Mouse (Mus musculus): ENCODE data around the gene Gpr152. TPM values are rescaled to one million over a fixed set of nuclear protein-coding genes. Genes with fewer than 3 reads are reported as not detected.
"Not testable (repeated sequence)": the region's sequence is repeated elsewhere in the genome, so short reads cannot be mapped to it uniquely, and the experiment has no call there.

Gpr152 gene
- polyA plus RNA-seq, 1 experiment from 2014 or later = not detected

DNA sequence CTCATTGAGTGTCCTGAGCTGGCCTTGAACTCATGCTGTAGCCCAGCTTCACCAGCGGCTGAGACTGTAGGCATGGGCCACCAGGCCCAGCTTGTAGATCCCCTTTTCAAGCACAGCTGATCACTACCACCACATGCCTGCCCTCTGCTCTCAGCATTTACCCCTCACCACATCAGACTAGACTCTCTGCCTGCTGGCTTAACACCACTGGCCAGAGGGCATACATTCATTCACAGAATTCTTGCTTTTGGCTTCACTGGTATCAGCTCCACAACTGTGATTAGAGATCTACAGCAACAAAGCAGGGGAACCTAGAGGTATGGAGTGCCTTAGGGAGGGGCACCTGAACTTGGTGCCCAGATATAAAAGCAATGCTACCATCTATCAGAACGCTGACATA, 19.1 kb upstream of the Gpr152 start:
- Histone ChIP-seq H3K4me2 (ENCODE audit: low read depth, low read length) (peak overlapping the region; percentile 48; the same call in 1 of the 2 replicates), H3K9me3 (replicated peaks; ENCODE audit: control insufficient read depth, low read length) (no peaks in the 10 kb centered on the region), H3K4me3 (ENCODE audit: low read depth, low read length) (peak overlapping the region; percentile 38; the same call in 1 of the 2 replicates), H3K27me3 (ENCODE audit: control insufficient read depth, insufficient read depth, low read length) (no peaks in the 10 kb centered on the region), H3K36me3 (replicated peaks; ENCODE audit: control insufficient read depth, insufficient read depth, low read depth, low read length) (no peaks in the 10 kb centered on the region; the same call in 1 of the 2 replicates), H3K27ac (replicated peaks; ENCODE audit: low read depth, low read length) (no peak overlapping the region), H3K9ac (replicated peaks; ENCODE audit: low read length) (no peak overlapping the region), H3K4me1 (ENCODE audit: control insufficient read depth, insufficient read depth, low read length) (no peaks in the 10 kb centered on the region)
- DNase-seq (ENCODE audit: low spot score) (no peak), ATAC-seq (replicated peaks; ENCODE audit: insufficient number of reproducible peaks, low FRiP score, low TSS enrichment, low read depth) (no peak)
- 96% methylated on average over 2 of the region's 2 CpGs for WGBS

DNA sequence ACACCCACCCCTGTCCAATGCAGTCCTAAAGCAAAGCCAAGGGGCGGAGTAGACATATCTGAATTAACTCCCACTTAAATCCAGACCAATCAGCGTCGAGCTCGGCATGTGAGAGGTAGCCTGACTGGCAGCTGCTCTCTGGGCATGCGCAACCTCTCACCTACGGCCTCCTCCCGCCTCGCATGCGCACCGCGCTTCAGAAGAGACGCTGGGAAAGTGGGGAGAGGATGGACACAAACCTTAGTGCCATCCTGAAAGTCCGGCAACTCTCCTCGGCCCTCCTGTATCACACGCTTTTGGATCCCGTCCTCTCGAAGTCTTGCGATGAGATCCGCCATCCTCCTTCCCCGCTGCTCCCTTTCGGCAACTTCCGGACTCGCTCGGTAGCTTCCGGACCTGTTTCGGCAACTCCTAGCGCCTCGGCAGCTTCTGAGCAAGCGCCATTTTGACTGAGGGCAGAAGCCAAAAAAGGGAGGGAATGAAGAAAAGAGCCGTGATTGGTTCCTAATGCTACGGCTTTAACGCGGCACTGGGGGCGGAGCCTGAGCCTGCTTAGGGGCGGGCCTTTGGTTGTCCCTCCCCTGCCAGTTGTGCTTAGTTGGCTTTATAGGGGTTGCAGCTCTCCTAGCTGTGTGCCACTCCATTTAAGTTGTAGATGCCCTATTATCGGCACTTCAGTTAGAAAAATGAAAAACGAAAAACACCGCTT, 18.3 kb upstream of the Gpr152 start:
- H3K4me1 ChIP-seq (ENCODE audit: control insufficient read depth, insufficient read depth, low read length) = no peaks in the 10 kb centered on the region
- WGBS = 3% methylated on average over 38 of the region's 38 CpGs
- ATAC-seq (replicated peaks; ENCODE audit: insufficient number of reproducible peaks, low FRiP score, low TSS enrichment, low read depth) = peak; percentile 55
- peak overlapping the region; percentile 38 for H3K4me3 ChIP-seq (ENCODE audit: low read depth, low read length)
- H3K27me3 ChIP-seq (ENCODE audit: control insufficient read depth, insufficient read depth, low read length) = no peaks in the 10 kb centered on the region
- peak overlapping the region; percentile 48 for H3K4me2 ChIP-seq (ENCODE audit: low read depth, low read length)
- no peaks in the 10 kb centered on the region; the same call in 1 of the 2 replicates for H3K36me3 ChIP-seq (replicated peaks; ENCODE audit: control insufficient read depth, insufficient read depth, low read depth, low read length)
- peak overlapping the region; percentile 66 for H3K9ac ChIP-seq (replicated peaks; ENCODE audit: low read length)
- H3K9me3 ChIP-seq (replicated peaks; ENCODE audit: control insufficient read depth, low read length) = no peaks in the 10 kb centered on the region
- DNase-seq (ENCODE audit: low spot score) = peak; percentile 99
- 0 out of 2 replicates have a peak overlapping the region, but pooled peaks have one; percentile 32 for H3K27ac ChIP-seq (replicated peaks; ENCODE audit: low read depth, low read length)

DNA sequence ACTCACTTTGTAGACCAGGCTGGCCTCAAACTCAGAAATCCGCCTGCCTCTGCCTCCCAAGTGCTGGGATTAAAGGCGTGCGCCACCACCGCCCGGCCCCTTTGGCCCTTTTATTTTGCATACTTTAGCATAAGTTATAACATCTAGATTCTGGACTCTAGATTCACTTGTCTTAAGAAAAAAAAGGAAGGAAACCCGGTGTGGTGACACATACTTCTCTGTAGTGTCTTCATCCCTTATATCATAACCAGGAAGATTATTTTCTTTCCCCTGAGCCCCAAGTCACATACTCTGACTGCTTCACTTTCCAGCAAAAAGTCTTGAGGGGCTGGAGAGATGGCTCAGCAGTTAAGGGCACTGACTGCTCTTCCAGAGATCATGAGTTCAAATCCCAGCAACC, 17.7 kb upstream of the Gpr152 start:
- not testable (repeated sequence) for H3K9me3 ChIP-seq (replicated peaks; ENCODE audit: control insufficient read depth, low read length); H3K4me2 ChIP-seq (ENCODE audit: low read depth, low read length); H3K4me1 ChIP-seq (ENCODE audit: control insufficient read depth, insufficient read depth, low read length); H3K27ac ChIP-seq (replicated peaks; ENCODE audit: low read depth, low read length); H3K9ac ChIP-seq (replicated peaks; ENCODE audit: low read length); ATAC-seq (replicated peaks; ENCODE audit: insufficient number of reproducible peaks, low FRiP score, low TSS enrichment, low read depth); H3K36me3 ChIP-seq (replicated peaks; ENCODE audit: control insufficient read depth, insufficient read depth, low read depth, low read length); H3K27me3 ChIP-seq (ENCODE audit: control insufficient read depth, insufficient read depth, low read length); H3K4me3 ChIP-seq (ENCODE audit: low read depth, low read length); DNase-seq (ENCODE audit: low spot score)
- WGBS = 61% methylated on average over 6 of the region's 6 CpGs

DNA sequence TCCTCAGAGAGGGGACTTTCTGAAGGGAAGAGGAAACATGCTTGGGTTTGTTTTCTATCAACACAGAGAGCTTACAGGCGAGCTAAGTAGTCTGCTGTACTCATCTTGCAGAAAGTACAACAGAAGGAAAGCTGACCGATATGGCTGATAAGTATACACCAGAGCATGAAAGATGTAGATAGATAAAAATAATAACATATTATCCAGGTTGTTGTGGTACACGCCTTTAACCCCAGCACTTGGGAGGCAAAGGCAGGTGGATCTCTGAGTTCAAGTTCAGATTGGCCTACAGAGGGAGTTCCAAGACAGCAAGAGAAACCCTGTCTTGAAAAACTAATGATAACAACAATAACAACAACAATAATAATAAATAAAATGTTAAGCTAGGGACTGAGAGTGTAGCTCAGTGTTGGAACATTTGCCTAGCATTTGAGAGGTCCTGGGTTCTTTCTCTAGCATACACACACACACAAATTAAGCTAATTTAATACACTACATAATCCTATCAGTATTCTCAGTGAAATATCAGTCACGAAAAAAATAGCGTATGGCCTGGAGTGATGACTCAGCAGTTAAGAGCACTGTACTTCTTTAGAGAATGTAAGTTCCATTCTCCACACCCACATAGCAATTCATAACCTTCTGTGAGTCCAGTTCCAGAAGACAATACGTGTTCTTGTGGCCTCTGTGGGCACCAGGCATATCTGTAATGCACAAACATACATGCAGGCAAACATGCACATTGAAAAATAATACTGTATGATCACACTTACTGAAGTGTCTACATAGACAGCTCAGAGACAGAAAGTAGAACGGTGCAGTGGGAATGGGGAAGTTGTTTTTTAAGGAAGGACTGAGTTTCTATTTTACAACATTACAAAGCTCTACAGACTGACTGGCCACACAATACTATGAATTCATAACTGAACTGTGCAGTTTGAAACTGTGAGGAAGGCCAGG, 16.9 kb upstream of the Gpr152 start:
- no peak overlapping the region for H3K9ac ChIP-seq (replicated peaks; ENCODE audit: low read length)
- no peak for DNase-seq (ENCODE audit: low spot score)
- H3K27me3 ChIP-seq (ENCODE audit: control insufficient read depth, insufficient read depth, low read length) = no peaks in the 10 kb centered on the region
- H3K4me1 ChIP-seq (ENCODE audit: control insufficient read depth, insufficient read depth, low read length) = peaks cover 2% of the 10 kb centered on the region
- no peak overlapping the region for H3K4me3 ChIP-seq (ENCODE audit: low read depth, low read length)
- no peaks in the 10 kb centered on the region for H3K36me3 ChIP-seq (replicated peaks; ENCODE audit: control insufficient read depth, insufficient read depth, low read depth, low read length)
- H3K4me2 ChIP-seq (ENCODE audit: low read depth, low read length) = no peak overlapping the region
- 84% methylated on average over 7 of the region's 7 CpGs for WGBS
- H3K27ac ChIP-seq (replicated peaks; ENCODE audit: low read depth, low read length) = no peak overlapping the region
- no peaks in the 10 kb centered on the region for H3K9me3 ChIP-seq (replicated peaks; ENCODE audit: control insufficient read depth, low read length)
- no peak for ATAC-seq (replicated peaks; ENCODE audit: insufficient number of reproducible peaks, low FRiP score, low TSS enrichment, low read depth)

DNA sequence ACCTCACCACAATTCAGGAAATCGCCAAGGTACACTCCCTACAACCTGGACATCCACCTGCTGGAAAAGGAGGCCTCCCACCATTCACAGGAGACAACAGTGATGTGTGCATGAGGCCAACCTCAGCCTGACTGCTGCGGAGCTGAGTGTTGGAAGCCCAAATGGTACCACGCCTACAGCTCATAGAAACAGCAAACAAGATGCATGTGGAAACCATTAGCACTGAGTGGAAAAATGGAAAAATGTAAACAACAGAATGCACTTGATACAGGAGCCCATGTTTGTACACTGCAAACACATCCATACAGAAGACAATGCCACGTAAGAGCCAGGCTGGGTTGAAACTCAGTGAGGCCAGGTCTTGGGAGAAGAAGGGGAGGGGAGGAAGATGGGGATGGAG, 15.2 kb upstream of the Gpr152 start:
- peaks cover 2% of the 10 kb centered on the region for H3K4me1 ChIP-seq (ENCODE audit: control insufficient read depth, insufficient read depth, low read length)
- no peak overlapping the region for H3K27ac ChIP-seq (replicated peaks; ENCODE audit: low read depth, low read length)
- no peak overlapping the region for H3K9ac ChIP-seq (replicated peaks; ENCODE audit: low read length)
- no peaks in the 10 kb centered on the region for H3K36me3 ChIP-seq (replicated peaks; ENCODE audit: control insufficient read depth, insufficient read depth, low read depth, low read length)
- WGBS = 69% methylated on average over 4 of the region's 4 CpGs
- H3K4me2 ChIP-seq (ENCODE audit: low read depth, low read length) = no peak overlapping the region
- no peak for ATAC-seq (replicated peaks; ENCODE audit: insufficient number of reproducible peaks, low FRiP score, low TSS enrichment, low read depth)
- no peaks in the 10 kb centered on the region for H3K27me3 ChIP-seq (ENCODE audit: control insufficient read depth, insufficient read depth, low read length)
- H3K9me3 ChIP-seq (replicated peaks; ENCODE audit: control insufficient read depth, low read length) = no peaks in the 10 kb centered on the region
- H3K4me3 ChIP-seq (ENCODE audit: low read depth, low read length) = no peak overlapping the region
- DNase-seq (ENCODE audit: low spot score) = no peak

DNA sequence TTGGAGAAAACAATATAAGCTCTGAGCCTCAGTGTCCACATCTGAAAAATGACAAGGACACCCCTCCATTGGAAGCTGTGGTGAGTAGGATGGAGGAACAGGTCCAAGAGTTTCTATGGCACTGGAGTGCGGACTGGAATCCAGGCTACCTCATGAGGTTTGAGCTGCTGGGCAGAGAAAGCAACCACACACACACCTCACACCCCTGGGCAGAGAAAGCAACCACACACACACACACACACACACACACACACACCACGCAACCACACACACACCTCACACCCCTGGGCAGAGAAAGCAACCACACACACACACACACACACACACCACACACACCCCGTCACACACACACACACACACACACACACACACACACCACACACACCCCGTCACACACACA, 14.3 kb upstream of the Gpr152 start:
- DNase-seq (ENCODE audit: low spot score); H3K9me3 ChIP-seq (replicated peaks; ENCODE audit: control insufficient read depth, low read length); H3K4me1 ChIP-seq (ENCODE audit: control insufficient read depth, insufficient read depth, low read length); H3K36me3 ChIP-seq (replicated peaks; ENCODE audit: control insufficient read depth, insufficient read depth, low read depth, low read length); H3K27ac ChIP-seq (replicated peaks; ENCODE audit: low read depth, low read length); H3K27me3 ChIP-seq (ENCODE audit: control insufficient read depth, insufficient read depth, low read length): not testable (repeated sequence)
- H3K4me3 ChIP-seq (ENCODE audit: low read depth, low read length) = peak overlapping the region; percentile 78
- WGBS = 18% methylated on average over 4 of the region's 4 CpGs
- H3K9ac ChIP-seq (replicated peaks; ENCODE audit: low read length) = peak overlapping the region; percentile 39; the same call in 1 of the 2 replicates
- ATAC-seq (replicated peaks; ENCODE audit: insufficient number of reproducible peaks, low FRiP score, low TSS enrichment, low read depth) = peak; percentile 31
- peak overlapping the region; percentile 19 for H3K4me2 ChIP-seq (ENCODE audit: low read depth, low read length)

DNA sequence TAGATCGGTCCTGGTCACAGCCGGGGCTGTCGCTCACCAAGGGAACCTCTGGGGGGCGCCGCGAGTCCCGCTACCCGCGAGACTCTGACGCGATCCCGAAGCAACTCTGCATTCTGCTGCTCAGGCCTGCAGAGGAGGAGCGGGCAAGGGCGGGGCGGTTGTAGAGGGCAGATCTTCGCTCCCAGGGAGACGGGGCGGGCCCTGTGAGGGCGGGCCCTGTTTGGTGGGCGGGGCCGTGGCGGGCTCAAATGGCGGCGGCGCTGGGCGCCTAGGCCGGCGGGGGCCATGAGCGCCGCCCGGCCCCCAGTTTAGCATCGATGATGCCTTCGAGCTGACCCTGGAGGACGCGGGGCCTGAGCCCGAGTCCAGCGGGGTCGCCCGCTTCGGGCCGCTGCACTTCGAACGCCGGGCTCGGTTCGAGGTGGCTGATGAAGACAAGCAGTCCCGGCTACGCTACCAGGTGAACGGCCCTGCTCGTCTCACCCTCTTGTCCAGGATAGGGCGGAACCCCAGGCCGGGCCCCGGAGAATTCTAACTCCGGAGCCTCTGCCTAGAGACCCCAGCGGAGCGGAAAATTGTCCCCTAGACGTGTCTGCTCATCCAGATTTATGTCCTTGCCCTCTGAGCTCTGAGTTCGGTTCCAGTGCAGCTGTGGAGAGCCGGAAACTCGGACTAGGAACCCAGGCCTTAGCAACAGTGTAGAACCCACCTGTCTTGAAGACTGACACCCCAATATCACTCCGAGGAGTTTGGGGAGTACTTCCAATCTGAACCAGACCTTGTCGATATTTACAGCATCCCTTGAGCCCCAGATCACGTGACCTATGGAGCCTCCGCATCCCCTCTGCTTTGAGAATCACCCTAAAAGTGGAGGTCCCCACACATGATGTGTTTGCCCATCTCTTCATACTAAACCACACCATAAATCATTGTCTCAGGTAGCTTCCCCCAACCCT, 13.6 kb upstream of the Gpr152 start, which contains the start of gene Aip:
Gene Aip (minus strand): TSS at position 118 of the 956 bp plus-strand sequence.
- Histone ChIP-seq H3K4me2 (ENCODE audit: low read depth, low read length) (peak within 1 kb of the TSS; percentile 59), H3K4me1 (ENCODE audit: control insufficient read depth, insufficient read depth, low read length) (peaks cover 2% of the 10 kb centered on the region), H3K4me3 (ENCODE audit: low read depth, low read length) (peak within 1 kb of the TSS; percentile 78), H3K36me3 (replicated peaks; ENCODE audit: control insufficient read depth, insufficient read depth, low read depth, low read length) (no peaks in the 10 kb centered on the region), H3K9me3 (replicated peaks; ENCODE audit: control insufficient read depth, low read length) (no peaks in the 10 kb centered on the region), H3K27ac (replicated peaks; ENCODE audit: low read depth, low read length) (no peak within 1 kb of the TSS), H3K27me3 (ENCODE audit: control insufficient read depth, insufficient read depth, low read length) (no peaks in the 10 kb centered on the region), H3K9ac (replicated peaks; ENCODE audit: low read length) (peak within 1 kb of the TSS; percentile 82)
- ATAC-seq (replicated peaks; ENCODE audit: insufficient number of reproducible peaks, low FRiP score, low TSS enrichment, low read depth) (peak; percentile 94), DNase-seq (ENCODE audit: low spot score) (peak; percentile 98)
- WGBS = under 1% methylated on average over 63 of the region's 64 CpGs

All from embryonic facial prominence, embryonic 11.5 days (tissue).